Mouse (Mus musculus): ENCODE results near the gene Ppp4c.
A peak's percentile ranks its signal among the peaks of the same experiment; 100 is the strongest.

The Ppp4c gene

DNA sequence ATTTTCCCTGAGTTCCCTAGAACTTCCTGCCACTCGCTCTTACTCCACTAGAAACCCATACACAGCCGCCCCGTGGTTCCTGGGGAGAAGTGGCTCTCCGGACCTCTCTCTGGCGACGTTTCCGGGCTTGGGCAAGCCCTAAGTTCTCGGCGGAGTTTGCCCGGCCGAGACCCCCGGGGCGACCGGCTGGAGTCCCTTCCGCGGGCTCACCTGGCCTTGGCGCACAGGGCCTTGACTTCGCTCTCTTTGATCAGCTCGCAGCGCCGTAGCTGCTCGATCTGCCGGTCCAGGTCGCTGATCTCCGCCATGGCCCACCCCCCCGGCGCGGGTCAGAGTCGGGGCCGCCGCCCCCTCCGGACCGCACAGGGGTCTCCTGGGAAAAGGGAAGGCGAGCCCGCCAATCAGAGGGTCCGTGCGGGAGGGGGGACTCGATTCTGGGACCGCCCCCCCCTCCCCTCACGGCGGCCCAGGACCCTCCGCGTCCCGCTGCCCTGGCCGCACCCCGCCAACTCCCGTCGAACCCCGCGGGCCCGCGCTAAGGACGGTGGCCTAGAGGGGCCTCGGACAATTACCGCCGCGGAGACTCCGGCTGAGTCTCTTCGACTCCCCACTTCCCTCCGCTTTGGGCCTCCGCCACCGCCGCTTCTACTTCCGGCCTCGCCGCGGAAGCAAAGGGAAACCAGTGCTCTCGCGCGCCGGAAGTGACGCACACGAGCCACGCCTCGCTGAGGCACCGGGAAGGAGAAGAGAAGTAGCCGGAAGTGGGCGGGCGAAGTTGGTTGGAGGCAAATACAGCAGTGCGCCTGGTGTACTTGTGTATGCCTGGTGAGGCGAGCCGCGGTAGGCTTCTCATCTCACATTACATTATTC lies at the start of gene Ppp4c:
Ppp4c (minus strand) TSS at position 646 of the 870 bp plus-strand sequence.
- DNase-seq, result peak; percentile 94

- no peak for DNase-seq
Measured at GRCm38 (mm10) chr7:126833294-126833693, 41.0 kb upstream of the Ppp4c start.

DNA sequence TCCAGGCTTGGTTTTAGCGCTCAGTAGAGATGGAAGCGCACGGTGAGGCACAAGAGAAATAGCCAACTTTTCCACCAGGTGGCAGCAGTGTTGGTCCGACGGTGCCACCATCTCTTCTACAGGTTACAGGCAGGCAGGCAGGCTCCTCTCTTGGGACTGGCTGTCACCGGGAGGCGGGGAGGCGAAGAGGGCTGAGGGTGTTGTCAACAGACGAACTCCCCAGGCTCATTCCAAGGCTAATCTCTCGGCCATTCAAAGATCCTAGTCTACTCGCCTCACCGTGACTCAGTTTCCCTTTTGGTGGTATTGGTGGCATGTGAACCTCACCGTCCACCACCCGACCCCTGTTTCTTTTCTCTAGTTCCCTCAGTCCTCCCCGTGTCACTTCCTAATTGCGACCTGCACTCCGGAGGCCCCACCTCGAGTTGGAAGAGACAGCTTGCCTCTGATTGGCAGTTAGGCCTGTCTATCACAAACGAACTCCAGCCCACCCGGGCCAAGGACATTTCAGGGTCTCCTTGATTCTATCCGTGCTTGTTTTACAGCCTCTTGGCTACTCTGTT lies 39.8 kb upstream of the Ppp4c start:
- DNase-seq, result peak; percentile 88

DNA sequence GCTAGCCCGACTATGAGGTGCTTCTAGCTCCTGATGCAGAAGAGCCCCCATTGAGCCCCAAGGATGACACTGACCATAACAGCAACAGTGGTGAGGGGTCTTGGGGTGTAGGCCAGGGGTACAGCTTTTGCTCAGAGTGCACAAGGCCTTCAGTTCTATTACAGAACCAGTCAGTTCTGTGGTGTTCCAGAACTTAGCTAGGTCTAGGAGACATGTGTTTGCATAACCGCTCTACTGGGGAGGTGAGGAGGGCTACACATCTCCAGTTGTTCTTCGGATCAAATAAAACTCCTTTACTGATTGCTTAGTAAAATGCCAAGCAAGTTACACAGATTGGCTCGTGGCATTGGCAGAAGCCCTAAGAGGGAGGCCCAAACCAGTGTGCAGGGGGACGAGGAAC lies 39.2 kb upstream of the Ppp4c start, which contains the start of gene 4930451I11Rik:
4930451I11Rik (minus strand) TSS at position 101 of the 400 bp plus-strand sequence.
- DNase-seq, result no peak

- DNase-seq, result no peak
Measured at GRCm38 (mm10) chr7:126825952-126826351, 33.7 kb upstream of the Ppp4c start.

- no peak for DNase-seq
Measured at GRCm38 (mm10) chr7:126825403-126825802, 33.1 kb upstream of the Ppp4c start.

GRCm38 (mm10) chr7:126823940-126824339 lies 31.6 kb upstream of the Ppp4c start:
- peak; percentile 63 for DNase-seq

- peak; percentile 67 for DNase-seq
Measured at GRCm38 (mm10) chr7:126823202-126823711, 31.0 kb upstream of the Ppp4c start.

GRCm38 (mm10) chr7:126822741-126823140 lies 30.4 kb upstream of the Ppp4c start:
- peak; percentile 67 for DNase-seq

- peak; percentile 94 for DNase-seq
Measured at GRCm38 (mm10) chr7:126821835-126822511, 29.7 kb upstream of the Ppp4c start.

GRCm38 (mm10) chr7:126818818-126819217 lies 26.5 kb upstream of the Ppp4c start:
- DNase-seq, result no peak

DNA sequence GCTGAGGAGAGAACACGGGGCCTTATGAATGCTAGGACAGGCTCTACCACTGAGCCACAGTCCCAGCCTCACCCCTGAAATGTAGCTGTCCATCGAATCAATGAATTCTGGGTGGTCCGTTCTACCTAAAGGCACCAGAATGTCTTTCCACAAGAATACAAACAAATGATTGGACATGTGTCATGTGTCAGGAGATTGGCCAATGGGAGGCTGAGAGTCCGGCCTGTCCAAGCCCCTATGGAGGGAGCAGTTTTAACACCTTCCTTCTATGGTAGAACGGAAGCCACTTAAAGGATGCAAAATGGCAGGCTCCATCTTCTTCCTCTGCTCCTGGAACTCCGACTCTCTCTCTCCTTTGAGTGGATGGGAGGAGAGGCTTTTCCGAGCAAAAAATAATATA lies 25.3 kb upstream of the Ppp4c start:
- DNase-seq, result no peak

DNA sequence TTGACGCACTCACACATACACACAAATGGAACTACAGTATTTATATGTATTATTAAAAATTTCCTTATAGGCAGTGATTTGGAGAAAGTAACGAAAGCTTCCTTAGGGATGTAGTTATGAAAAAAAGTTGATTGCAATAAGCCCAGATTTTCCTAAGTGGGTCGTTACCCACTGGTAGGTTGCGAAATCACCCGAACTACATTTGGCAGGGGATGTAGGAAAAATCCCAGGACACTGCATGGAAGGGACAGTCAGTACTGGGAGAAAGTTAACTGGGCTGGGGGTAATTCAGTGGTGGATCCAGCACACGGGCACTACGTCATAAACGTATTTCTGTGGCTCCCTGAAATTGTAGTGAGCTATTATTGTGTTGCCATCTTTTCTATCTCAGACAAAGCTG lies 24.2 kb upstream of the Ppp4c start:
- DNase-seq, result no peak

DNA sequence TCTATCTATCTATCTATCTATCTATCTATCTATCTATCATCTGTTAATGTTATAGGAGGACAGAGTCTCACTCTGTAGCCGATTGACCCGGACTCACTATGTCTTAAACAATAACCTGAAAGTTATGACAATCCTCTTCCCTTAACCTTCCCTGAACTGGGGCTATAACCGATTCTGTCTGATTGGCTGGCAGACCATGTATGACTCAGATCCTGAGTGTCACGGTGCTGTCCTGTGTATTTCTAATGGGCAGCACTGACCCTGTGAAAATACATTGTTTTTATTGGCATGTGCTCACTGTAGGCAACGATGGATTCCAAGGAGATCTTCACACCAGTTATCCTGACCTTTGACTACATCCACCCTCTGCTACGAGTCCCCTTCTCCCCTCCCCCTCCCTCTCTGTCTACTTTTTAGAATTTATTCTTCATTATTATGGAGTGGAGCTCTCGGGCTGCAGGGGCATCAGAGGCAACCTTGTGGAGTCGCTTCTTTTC lies 23.5 kb upstream of the Ppp4c start:
- DNase-seq, result no peak

DNA sequence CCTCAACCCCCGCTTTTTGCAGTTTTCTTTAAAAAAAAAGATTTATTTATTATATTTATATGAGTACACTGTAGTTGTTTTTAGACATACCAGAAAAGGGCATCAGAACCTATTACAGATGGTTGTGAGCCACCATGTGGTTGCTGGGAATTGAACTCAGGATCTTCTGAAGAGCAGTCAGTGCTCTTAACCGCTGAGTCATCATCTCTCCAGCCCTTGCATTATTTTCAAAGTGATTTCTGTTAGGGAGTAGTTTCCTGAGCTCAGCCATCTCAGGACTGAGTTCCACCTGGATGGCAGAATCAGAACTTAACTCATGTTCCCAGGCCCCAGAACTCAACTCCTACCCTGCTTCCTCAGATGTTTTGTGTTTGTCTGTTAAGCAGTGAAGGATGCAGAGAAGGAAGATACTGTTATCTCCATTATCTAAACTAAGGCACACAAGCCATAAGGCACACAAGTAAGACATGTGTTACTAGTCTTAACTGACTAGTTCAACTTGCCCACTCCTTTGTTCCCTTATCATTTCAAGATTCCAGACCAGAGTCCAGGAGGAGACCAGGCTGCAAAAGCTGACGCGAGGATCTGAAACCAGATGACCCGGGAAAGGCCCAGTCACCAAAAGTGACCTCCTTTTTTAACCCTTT lies 17.6 kb upstream of the Ppp4c start:
- no peak for DNase-seq

DNA sequence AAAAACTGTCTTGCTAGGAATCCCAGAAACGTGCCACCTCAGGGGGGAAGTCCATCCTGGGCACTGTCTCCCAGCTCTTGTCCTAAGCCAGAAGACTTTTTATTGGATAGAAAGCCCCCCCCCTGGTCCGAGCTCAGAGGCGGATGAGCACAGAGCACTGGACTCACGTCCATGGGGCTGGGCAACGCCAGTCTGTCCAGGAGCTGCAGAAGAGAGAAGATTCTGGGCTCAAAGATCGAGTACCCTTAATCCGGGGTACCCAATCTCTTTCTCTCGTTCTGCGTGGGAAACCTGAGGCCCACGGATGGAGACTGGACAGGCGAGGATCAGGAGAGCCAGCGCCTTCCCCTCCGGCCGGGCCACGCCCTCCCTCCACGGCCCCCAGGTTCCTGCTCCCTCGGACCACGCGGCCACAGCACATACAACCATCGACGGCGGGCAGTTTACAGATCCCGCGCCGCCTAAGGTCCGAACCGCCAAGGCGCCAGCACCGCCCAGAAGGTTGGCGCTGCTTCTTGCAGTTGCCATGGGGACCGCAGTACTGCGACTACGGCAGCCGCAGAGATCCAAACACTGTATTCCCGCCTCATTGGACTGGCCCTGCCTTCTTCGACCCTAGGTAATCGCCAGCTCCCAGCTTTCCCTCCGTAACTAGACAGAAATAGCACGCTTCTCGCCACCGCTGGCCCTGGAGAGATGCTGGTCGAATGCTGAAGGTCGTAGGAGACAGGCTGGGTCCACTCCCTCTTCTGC lies 16.6 kb upstream of the Ppp4c start:
- DNase-seq, result peak; percentile 90

GRCm38 (mm10) chr7:126807405-126807804 lies 15.1 kb upstream of the Ppp4c start:
- DNase-seq, result no peak

DNA sequence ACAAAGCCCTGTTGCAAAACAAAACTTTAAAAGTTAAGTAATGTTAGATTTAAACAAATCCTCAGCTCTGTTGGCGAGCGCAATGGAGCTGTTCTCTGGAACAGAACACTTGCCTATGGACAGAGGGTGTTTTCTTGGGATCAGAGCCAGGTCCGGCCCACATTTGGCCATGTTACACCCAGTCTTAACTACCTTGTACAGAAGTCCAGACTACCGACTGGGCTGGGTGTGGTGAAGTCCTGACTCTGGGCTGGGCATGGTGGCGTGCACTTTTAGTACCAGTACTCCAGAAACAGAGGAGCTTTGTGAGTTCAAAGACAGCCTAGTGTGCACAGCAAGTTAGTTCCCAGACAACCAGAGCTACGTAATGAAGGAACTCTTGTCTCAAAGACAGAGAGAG lies 14.7 kb upstream of the Ppp4c start:
- no peak for DNase-seq

- DNase-seq, result no peak
Measured at GRCm38 (mm10) chr7:126803751-126804150, 11.5 kb upstream of the Ppp4c start.

GRCm38 (mm10) chr7:126803181-126803580 lies 10.9 kb upstream of the Ppp4c start:
- DNase-seq, result no peak

DNA sequence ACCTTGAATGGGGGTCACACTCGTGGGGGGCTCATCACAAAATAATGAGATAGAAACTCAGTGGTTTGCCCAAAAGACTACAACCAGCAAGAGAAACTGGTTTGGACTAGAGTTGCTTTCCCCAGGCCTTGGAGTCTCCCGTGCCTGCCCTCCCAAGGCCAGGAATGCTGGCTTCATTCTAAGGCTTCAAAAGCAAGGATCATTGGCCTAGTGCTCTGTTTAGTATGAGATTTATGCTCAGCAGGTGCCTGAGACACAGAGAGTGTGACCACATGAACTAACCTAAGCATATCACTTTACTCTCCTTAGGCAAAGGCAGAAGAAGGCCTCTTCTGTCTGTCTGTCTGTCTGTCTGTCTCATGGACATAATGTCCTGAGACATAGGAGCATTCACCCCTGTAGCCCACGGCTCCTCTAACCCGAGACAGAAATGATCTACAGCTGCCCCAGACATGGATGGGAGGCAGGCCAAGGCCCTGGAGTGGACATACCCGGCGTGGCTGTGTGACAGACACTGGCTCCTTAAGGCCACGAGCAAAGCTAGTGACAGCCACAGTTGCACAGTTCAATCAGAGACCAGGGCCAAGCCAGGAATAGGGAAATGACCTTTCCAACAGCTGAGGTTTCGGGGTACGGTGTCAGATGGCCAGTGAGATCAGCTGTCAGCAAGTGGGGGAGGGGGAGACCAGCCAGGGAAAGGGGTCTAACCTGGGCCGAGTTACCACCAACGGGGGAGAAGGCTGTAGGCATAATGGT lies 10.0 kb upstream of the Ppp4c start:
- no peak for DNase-seq
